Mouse (Mus musculus) liver, embryonic 14.5 days (tissue): ENCODE measurements around the gene Cd5. TPM values are rescaled to one million over a fixed set of nuclear protein-coding genes. Genes with fewer than 3 reads are reported as not detected.

Source experiments
- ATAC-seq: fragments of 200-750 bp; cut with Nextera tagmentation; 2 replicates; pipeline ENCODE4 v1.8.0; 2017; ENCODE audit warnings: moderate number of reproducible peaks, mild to moderate bottlenecking, moderate library complexity; ENCODE audit not compliant: insufficient read depth
- DNase-seq, 3 experiments: peaks; one replicate each; pipeline ENCODE4 v3.0.0-alpha.2; 2012 to 2013; ENCODE audit warnings: low read depth in 3 of 3, low spot score in 3 of 3
- H3K27ac ChIP-seq: fragments of 300-500 bp; sonication (generic); 2 replicates; pipeline ENCODE4 v1.5.1; 2014; ENCODE audit warnings: moderate library complexity, mild to moderate bottlenecking, control low read depth, inconsistent platforms
- H3K27me3 ChIP-seq: fragments of 300-500 bp; sonication (generic); 2 replicates; pipeline ENCODE4 v1.6.1; 2014; ENCODE audit warnings: mild to moderate bottlenecking, low read length, moderate library complexity; ENCODE audit not compliant: control insufficient read depth, insufficient read depth
- H3K36me3 ChIP-seq: fragments of 300-500 bp; sonication (generic); replicated peaks from 2 replicates; pipeline ENCODE4 v1.6.1; 2014; ENCODE audit warnings: low read depth; ENCODE audit not compliant: control insufficient read depth, insufficient read depth
- H3K4me1 ChIP-seq, 2 experiments: fragments of 200-500 bp in 1 of 2; fragments of 300-500 bp in 1 of 2; sonication (generic) in 1 of 2; replicated peaks; 2 replicates each; pipeline ENCODE4 v1.6.1; 2012 to 2014; ENCODE audit warnings: antibody characterized with exemption in 1 of 2, inconsistent platforms in 1 of 2, low read length in 1 of 2; ENCODE audit not compliant: control insufficient read depth in 2 of 2, insufficient read depth in 2 of 2
- H3K4me2 ChIP-seq: fragments of 300-500 bp; sonication (generic); 2 replicates; pipeline ENCODE4 v1.6.1; 2014; ENCODE audit warnings: low read depth, mild to moderate bottlenecking, control low read depth, moderate library complexity
- H3K4me3 ChIP-seq, 2 experiments: fragments of 200-500 bp in 1 of 2; fragments of 300-500 bp in 1 of 2; sonication (generic) in 1 of 2; 2 replicates each; pipeline ENCODE4 v1.5.1; 2012 to 2014; ENCODE audit warnings: low read depth in 2 of 2, low read length in 2 of 2, mild to moderate bottlenecking in 2 of 2, control low read depth in 1 of 2, inconsistent platforms in 1 of 2, moderate library complexity in 1 of 2; ENCODE audit not compliant: insufficient read depth in 1 of 2
- H3K9ac ChIP-seq: fragments of 300-500 bp; sonication (generic); replicated peaks from 2 replicates; pipeline ENCODE4 v1.6.1; 2014; ENCODE audit warnings: mild to moderate bottlenecking, control low read depth, moderate library complexity
- H3K9me3 ChIP-seq: fragments of 300-500 bp; sonication (generic); 2 replicates; pipeline ENCODE4 v1.6.1; 2016; ENCODE audit warnings: low read length, mixed read lengths; ENCODE audit not compliant: control insufficient read depth
- CTCF ChIP-seq: IDR thresholded peaks from 2 replicates; pipeline ENCODE4 v1.5.1; 2016; ENCODE audit warnings: antibody characterized with exemption, low read depth, control low read depth
- EP300 ChIP-seq: IDR thresholded peaks from 2 replicates; pipeline ENCODE4 v1.6.1; 2016; ENCODE audit warnings: antibody characterized with exemption, low read depth
- WGBS: fragments of 180-500 bp; shearing (Covaris S2); extraction: QIAGEN DNeasy Blood & Tissue Kit; methylation state at CpG from one replicate; pipeline ENCODE4 v1.1.7; 2014; ENCODE audit not compliant: insufficient replicate concordance; 5-methylcytosine and 5-hydroxymethylcytosine counted together
- polyA plus RNA-seq, 2 experiments: library from polyadenylated mRNA; depleted of rRNA in 1 of 2; stranded (reverse) in 1 of 2; unstranded in 1 of 2; fragments of >200 nt; fragmentation: Nextera tagmentation in 1 of 2; extraction: Ambion mirVana in 1 of 2; gene quantifications; 2 replicates each; pipeline versions ENCODE4 v1.2.1 to v1.2.3; 2012 to 2014

Cd5 gene
- polyA plus RNA-seq, 2 experiments = 0.02 to 0.04 TPM

DNA sequence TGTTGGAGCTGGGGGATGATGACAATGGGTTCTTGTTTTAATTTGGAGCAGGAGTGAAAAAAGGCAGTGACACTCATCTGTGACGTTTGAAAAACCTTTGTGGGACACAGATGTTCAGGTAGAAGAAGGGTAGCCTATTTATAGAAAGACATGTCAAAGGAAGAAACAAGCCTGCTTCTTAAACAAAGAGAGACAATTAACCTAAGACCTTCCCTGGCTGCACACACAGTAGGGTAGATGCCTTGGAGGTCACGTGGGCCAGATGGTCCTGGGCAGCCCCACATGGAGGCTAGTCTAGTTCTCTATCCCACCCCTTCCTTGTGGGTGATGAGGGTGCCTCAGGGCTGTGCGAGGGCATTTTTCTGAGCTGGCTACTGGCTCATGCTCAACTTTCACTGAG, 45.3 kb upstream of the Cd5 start:
- ATAC-seq (no peak), DNase-seq (no peak)
- TF ChIP-seq CTCF = no peak
- TF ChIP-seq EP300 = no peak
- Histone ChIP-seq H3K4me2 (no peak overlapping the region), H3K4me1 (no peaks in the 10 kb centered on the region), H3K9ac (no peak overlapping the region), H3K27me3 (no peaks in the 10 kb centered on the region), H3K36me3 (no peaks in the 10 kb centered on the region), H3K4me3 (no peak overlapping the region), H3K27ac (no peak overlapping the region), H3K9me3 (no peaks in the 10 kb centered on the region)
- WGBS = 48% methylated on average over 3 of the region's 3 CpGs

GRCm38 (mm10) chr19:10783168-10783567, 44.4 kb upstream of the Cd5 start:
- TF ChIP-seq EP300 (no peak), CTCF (no peak)
- Histone ChIP-seq H3K9ac (no peak overlapping the region), H3K27ac (no peak overlapping the region), H3K4me2 (no peak overlapping the region), H3K4me3 (no peak overlapping the region), H3K36me3 (no peaks in the 10 kb centered on the region), H3K27me3 (no peaks in the 10 kb centered on the region), H3K9me3 (no peaks in the 10 kb centered on the region), H3K4me1 (no peaks in the 10 kb centered on the region)
- 44% methylated on average over 4 of the region's 4 CpGs for WGBS
- ATAC-seq (no peak), DNase-seq (no peak)

GRCm38 (mm10) chr19:10781641-10782040, 42.8 kb upstream of the Cd5 start:
- ATAC-seq = no peak
- Histone ChIP-seq H3K4me2 (no peak overlapping the region), H3K4me3 (no peak overlapping the region), H3K9ac (no peak overlapping the region), H3K9me3 (no peaks in the 10 kb centered on the region), H3K36me3 (no peaks in the 10 kb centered on the region), H3K27ac (no peak overlapping the region), H3K4me1 (no peaks in the 10 kb centered on the region), H3K27me3 (no peaks in the 10 kb centered on the region)
- WGBS = 63% methylated on average over 4 of the region's 4 CpGs
- no peak for TF ChIP-seq CTCF
- no peak for TF ChIP-seq EP300
- DNase-seq = no peak

DNA sequence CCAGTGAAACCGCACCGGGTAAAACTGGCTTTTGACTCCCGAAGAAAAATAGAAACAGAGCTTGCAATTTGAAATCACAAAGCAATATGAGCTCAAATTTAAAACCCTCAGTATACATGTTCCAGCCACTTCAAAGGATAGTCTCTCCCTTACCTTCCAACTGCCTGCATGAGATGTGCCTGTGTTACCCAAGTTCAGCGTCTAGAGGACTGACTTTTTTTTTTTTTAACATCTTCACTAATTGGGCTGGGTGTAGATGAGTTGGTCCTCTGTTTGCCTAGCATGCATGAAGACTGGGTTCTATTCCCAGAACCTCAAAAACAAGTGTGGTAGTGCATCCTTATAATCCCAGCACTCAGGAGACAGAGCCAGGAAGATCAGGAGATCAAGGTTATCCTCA, 38.1 kb upstream of the Cd5 start:
- DNase-seq (no peak), ATAC-seq (no peak)
- H3K4me1 ChIP-seq = no peaks in the 10 kb centered on the region
- H3K9me3 ChIP-seq = no peaks in the 10 kb centered on the region
- WGBS = 72% methylated on average over 4 of the region's 4 CpGs
- H3K4me3 ChIP-seq = no peak overlapping the region
- TF ChIP-seq CTCF = no peak
- TF ChIP-seq EP300 = no peak
- H3K27me3 ChIP-seq = no peaks in the 10 kb centered on the region
- no peak overlapping the region for H3K9ac ChIP-seq
- no peak overlapping the region for H3K27ac ChIP-seq
- no peak overlapping the region for H3K4me2 ChIP-seq
- no peaks in the 10 kb centered on the region for H3K36me3 ChIP-seq

GRCm38 (mm10) chr19:10774141-10774540, 35.3 kb upstream of the Cd5 start:
- DNase-seq = no peak
- TF ChIP-seq CTCF (no peak), EP300 (no peak)
- Histone ChIP-seq H3K4me3 (no peak overlapping the region), H3K4me2 (no peak overlapping the region), H3K27me3 (no peaks in the 10 kb centered on the region), H3K9ac (no peak overlapping the region), H3K27ac (no peak overlapping the region), H3K9me3 (no peaks in the 10 kb centered on the region), H3K36me3 (no peaks in the 10 kb centered on the region), H3K4me1 (no peaks in the 10 kb centered on the region)
- WGBS = 85% methylated on average over 6 of the region's 6 CpGs
- ATAC-seq = no peak
